8 mouse cellular contexts compared by ENCODE assay signal in genomic region chr19:47511958-47512357, GRCm38 (mm10). TPM values are rescaled to one million over a fixed set of nuclear protein-coding genes. Genes with fewer than 3 reads are reported as not detected.
DNase-seq lines count a peak whose midpoint lies in the region; ATAC-seq lines count a peak whose summit lies in the region.

No protein-coding gene starts in this region.

- no peak for ATAC-seq in heart, embryonic 16.5 days (replicated peaks; ENCODE audit: extremely low read depth, insufficient read depth, low FRiP score)
- no peak for ATAC-seq in heart, embryonic 11.5 days (replicated peaks; ENCODE audit: insufficient number of reproducible peaks, low FRiP score, low TSS enrichment)
- ATAC-seq in midbrain, embryonic 15.5 days (replicated peaks) = no peak

- H3K36me3 ChIP-seq in heart, embryonic 16.5 days (ENCODE audit: control insufficient read depth, insufficient read depth) = peaks cover 4% of the 10 kb centered on the region; the same call in 1 of the 2 replicates
- 0 out of 2 replicates have a peak, but pooled peaks cover 3% of the 10 kb centered on the region for H3K36me3 ChIP-seq in heart, embryonic 11.5 days (ENCODE audit: control insufficient read depth, insufficient read depth, low read length)
- no peaks in the 10 kb centered on the region for H3K36me3 ChIP-seq in midbrain, embryonic 15.5 days (replicated peaks)

- no peak overlapping the region for H3K4me2 ChIP-seq in heart, embryonic 16.5 days (ENCODE audit: low read depth, low read length)
- no peak overlapping the region for H3K4me2 ChIP-seq in heart, embryonic 11.5 days
- no peak overlapping the region for H3K4me2 ChIP-seq in midbrain, embryonic 15.5 days

- no peak overlapping the region for H3K4me3 ChIP-seq in heart, embryonic 16.5 days (ENCODE audit: low read length)
- no peak overlapping the region for H3K4me3 ChIP-seq in heart, embryonic 11.5 days (ENCODE audit: low read depth, low read length)
- H3K4me3 ChIP-seq in brown adipose tissue, adult 24 weeks (ENCODE audit: insufficient read depth, low read depth, low read length) = no peak overlapping the region
- no peak overlapping the region for H3K4me3 ChIP-seq in midbrain, embryonic 15.5 days

- H3K27me3 ChIP-seq in heart, embryonic 16.5 days (ENCODE audit: control insufficient read depth, insufficient read depth, low read length) = no peaks in the 10 kb centered on the region
- no peaks in the 10 kb centered on the region for H3K27me3 ChIP-seq in heart, embryonic 11.5 days (ENCODE audit: control insufficient read depth, insufficient read depth, low read length)
- no peaks in the 10 kb centered on the region for H3K27me3 ChIP-seq in midbrain, embryonic 15.5 days (replicated peaks)

- 73% methylated on average over 6 of the region's 6 CpGs for WGBS in heart, embryonic 16.5 days
- WGBS in heart, embryonic 11.5 days (ENCODE audit: insufficient replicate concordance) = 75% methylated on average over 6 of the region's 6 CpGs
- 83% methylated on average over 6 of the region's 6 CpGs for WGBS in midbrain, embryonic 15.5 days

- H3K27ac ChIP-seq in heart, embryonic 16.5 days (ENCODE audit: low read length) = peak overlapping the region; percentile 91
- H3K27ac ChIP-seq in heart, embryonic 11.5 days (ENCODE audit: low read depth, low read length) = no peak overlapping the region
- H3K27ac ChIP-seq in brown adipose tissue, adult 24 weeks (replicated peaks; ENCODE audit: low read depth, low read length) = peak overlapping the region; percentile 59
- H3K27ac ChIP-seq in midbrain, embryonic 15.5 days = no peak overlapping the region; the same call in 1 of the 2 replicates

- peak; percentile 53 for DNase-seq in kidney, postnatal 10 days
- peak; percentile 62 to 79 for DNase-seq in lung, postnatal 4 days
- DNase-seq in right cerebral cortex, postnatal 10 days (ENCODE audit: low spot score in 2 of 2) = no peak
- no peak for DNase-seq in layer of hippocampus, postnatal 10 days (ENCODE audit: low spot score in 2 of 2)

- H3K4me1 ChIP-seq in heart, embryonic 16.5 days (ENCODE audit: control insufficient read depth, insufficient read depth, low read length) = peaks cover 44% of the 10 kb centered on the region
- peaks cover 42% of the 10 kb centered on the region for H3K4me1 ChIP-seq in heart, embryonic 11.5 days (ENCODE audit: control insufficient read depth, insufficient read depth, low read length)
- H3K4me1 ChIP-seq in brown adipose tissue, adult 24 weeks (ENCODE audit: control insufficient read depth, insufficient read depth, insufficient read length, low read length) = peaks cover 23% of the 10 kb centered on the region
- H3K4me1 ChIP-seq in midbrain, embryonic 15.5 days = peaks cover 28% of the 10 kb centered on the region

- H3K9ac ChIP-seq in heart, embryonic 16.5 days (ENCODE audit: low read length) = no peak overlapping the region
- H3K9ac ChIP-seq in heart, embryonic 11.5 days (ENCODE audit: low read depth, low read length) = no peak overlapping the region
- H3K9ac ChIP-seq in midbrain, embryonic 15.5 days = no peak overlapping the region

- H3K9me3 ChIP-seq in heart, embryonic 16.5 days (replicated peaks; ENCODE audit: control insufficient read depth, low read length) = no peaks in the 10 kb centered on the region
- H3K9me3 ChIP-seq in heart, embryonic 11.5 days (replicated peaks; ENCODE audit: control insufficient read depth, low read length) = no peaks in the 10 kb centered on the region
- H3K9me3 ChIP-seq in midbrain, embryonic 15.5 days = no peaks in the 10 kb centered on the region

RNA-seq across cellular contexts. Expression of gene Stn1, which starts 25.3 kb away (rescaled TPM):
- polyA plus RNA-seq in heart, embryonic 16.5 days (2015; fragmentation: Nextera tagmentation; extraction: Ambion mirVana) = 37.3 and 38.5 TPM in 2 replicates
- 40.0 and 41.6 TPM in 2 replicates for polyA plus RNA-seq in heart, embryonic 11.5 days (2014; fragmentation: Nextera tagmentation; extraction: Ambion mirVana)
- polyA plus RNA-seq in brown adipose tissue, adult 24 weeks (2012; ENCODE audit: insufficient read depth, insufficient read length, missing spikeins) = 4.2 and 13.2 TPM in 2 replicates
- polyA plus RNA-seq in midbrain, embryonic 15.5 days (2015; fragmentation: Nextera tagmentation; extraction: Ambion mirVana) = 28.3 and 30.8 TPM in 2 replicates
- 10 to 100 TPM; 20.1 to 23.9 TPM for total RNA-seq in layer of hippocampus, postnatal 10 days (2021)

RNA-seq across cellular contexts. Expression of gene Sh3pxd2a, which starts 47.8 kb away (rescaled TPM):
- 4.5 and 6.3 TPM in 2 replicates for polyA plus RNA-seq in heart, embryonic 16.5 days (2015; fragmentation: Nextera tagmentation; extraction: Ambion mirVana)
- polyA plus RNA-seq in heart, embryonic 11.5 days (2014; fragmentation: Nextera tagmentation; extraction: Ambion mirVana) = 6.9 and 10.1 TPM in 2 replicates
- 86.1 and 119 TPM in 2 replicates for polyA plus RNA-seq in brown adipose tissue, adult 24 weeks (2012; ENCODE audit: insufficient read depth, insufficient read length, missing spikeins)
- 2.3 TPM in 2 replicates for polyA plus RNA-seq in midbrain, embryonic 15.5 days (2015; fragmentation: Nextera tagmentation; extraction: Ambion mirVana)
- total RNA-seq in layer of hippocampus, postnatal 10 days (2021) = 10 to 100 TPM; 28.0 to 29.1 TPM

Comparison
In these comparisons a context has a peak if more than half of its experiments do, and no peak if none do; other contexts are left out.
1. H3K27ac ChIP-seq: peak in heart, embryonic 16.5 days (single experiment) and brown adipose tissue, adult 24 weeks (single experiment); none in heart, embryonic 11.5 days (single experiment) and midbrain, embryonic 15.5 days (single experiment).
2. DNase-seq: peak in kidney, postnatal 10 days (single experiment) and lung, postnatal 4 days (2 of 2); none in right cerebral cortex, postnatal 10 days (0 of 2) and layer of hippocampus, postnatal 10 days (0 of 2).